In the genomic region with DNA sequence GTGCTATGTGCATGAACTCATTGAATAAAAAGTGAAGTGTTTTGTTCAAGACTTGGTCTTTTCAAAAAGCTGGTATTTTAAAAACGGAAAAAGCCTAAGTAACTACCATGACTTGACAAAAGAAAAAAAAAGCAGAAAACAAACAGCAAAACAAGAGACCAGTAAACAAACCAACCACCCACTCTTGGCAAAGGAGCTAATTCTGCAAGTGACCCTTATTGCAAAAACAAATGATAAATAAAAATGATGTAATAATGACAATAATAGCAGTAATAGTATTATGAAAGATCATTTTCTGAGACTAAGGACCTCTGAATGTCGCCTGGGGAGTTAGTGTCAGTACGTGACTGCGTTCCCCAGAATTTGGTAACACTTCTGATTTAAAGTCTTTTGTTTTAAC, we compare ENCODE assay signal across 8 mouse cellular contexts. TPM values are rescaled to one million over a fixed set of nuclear protein-coding genes. Genes with fewer than 3 reads are reported as not detected.
DNase-seq lines count a peak whose midpoint lies in the region; ATAC-seq and TF ChIP-seq lines count a peak whose summit lies in the region.

No protein-coding gene starts in this region.

- H3K36me3 ChIP-seq in C2C12 (ENCODE audit: control insufficient read depth, insufficient read depth), result peaks cover 23% of the 10 kb centered on the region
- H3K36me3 ChIP-seq in forebrain, embryonic 14.5 days (ENCODE audit: control insufficient read depth, insufficient read depth, low read length), result 0 out of 2 replicates have a peak, but pooled peaks cover 1% of the 10 kb centered on the region
- H3K36me3 ChIP-seq in liver, embryonic 12.5 days, result peaks cover 8% of the 10 kb centered on the region
- no peaks in the 10 kb centered on the region for H3K36me3 ChIP-seq in stomach, embryonic 16.5 days (ENCODE audit: control insufficient read depth, insufficient read depth, low read length)

- H3K4me2 ChIP-seq in forebrain, embryonic 14.5 days (ENCODE audit: low read length), result peak overlapping the region; percentile 45
- peak overlapping the region; percentile 87 for H3K4me2 ChIP-seq in liver, embryonic 12.5 days
- peak overlapping the region; percentile 65 for H3K4me2 ChIP-seq in stomach, embryonic 16.5 days (ENCODE audit: low read depth, low read length)

- H3ac ChIP-seq in C2C12 (ENCODE audit: control insufficient read depth, insufficient read length, low read depth), result no peak overlapping the region

- peak overlapping the region; percentile 97 for H3K27ac ChIP-seq in forebrain, embryonic 14.5 days (ENCODE audit: low read depth, low read length)
- peak overlapping the region; percentile 78 for H3K27ac ChIP-seq in liver, embryonic 12.5 days
- H3K27ac ChIP-seq in stomach, embryonic 16.5 days (ENCODE audit: low read length), result peak overlapping the region; percentile 97

- WGBS in forebrain, embryonic 14.5 days, result 3% methylated on average over 4 of the region's 4 CpGs
- WGBS in liver, embryonic 12.5 days (ENCODE audit: insufficient replicate concordance), result 15% methylated on average over 4 of the region's 4 CpGs
- 11% methylated on average over 4 of the region's 4 CpGs for WGBS in stomach, embryonic 16.5 days

- H3K79me3 ChIP-seq in C2C12 (ENCODE audit: low read depth), result peaks cover 29% of the 10 kb centered on the region

- no peaks in the 10 kb centered on the region for H3K27me3 ChIP-seq in C2C12 (ENCODE audit: control insufficient read depth, insufficient read depth, insufficient read length)
- H3K27me3 ChIP-seq in forebrain, embryonic 14.5 days (replicated peaks; ENCODE audit: control insufficient read depth, insufficient read depth, low read length), result no peaks in the 10 kb centered on the region
- H3K27me3 ChIP-seq in liver, embryonic 12.5 days (replicated peaks), result no peaks in the 10 kb centered on the region
- H3K27me3 ChIP-seq in stomach, embryonic 16.5 days (ENCODE audit: control insufficient read depth, insufficient read depth, low read length), result no peaks in the 10 kb centered on the region

- H3K4me3 ChIP-seq in C2C12 (ENCODE audit: insufficient read depth, poor library complexity, severe bottlenecking), result peak overlapping the region; percentile 3
- H3K4me3 ChIP-seq in forebrain, embryonic 14.5 days (ENCODE audit: low read depth, low read length), result peak overlapping the region; percentile 99
- H3K4me3 ChIP-seq in liver, embryonic 12.5 days, result peak overlapping the region; percentile 98
- peak overlapping the region; percentile 99 for H3K4me3 ChIP-seq in stomach, embryonic 16.5 days (replicated peaks; ENCODE audit: low read length)

- H3K79me2 ChIP-seq in C2C12 (ENCODE audit: control insufficient read depth, insufficient read depth), result peaks cover 44% of the 10 kb centered on the region

- peak; percentile 21 for ATAC-seq in forebrain, embryonic 14.5 days
- no peak for ATAC-seq in liver, embryonic 12.5 days
- no peak for ATAC-seq in stomach, embryonic 16.5 days (ENCODE audit: insufficient read depth, low FRiP score)

- peak overlapping the region; percentile 97 for H3K9ac ChIP-seq in forebrain, embryonic 14.5 days (ENCODE audit: low read length)
- H3K9ac ChIP-seq in liver, embryonic 12.5 days, result peak overlapping the region; percentile 99
- peak overlapping the region; percentile 100 for H3K9ac ChIP-seq in stomach, embryonic 16.5 days (ENCODE audit: low read length)

- DNase-seq in cerebellum, postnatal 10 days, result peak; percentile 10 to 50
- DNase-seq in cerebellum, postnatal 14 days, result no peak
- peak; percentile 58 for DNase-seq in forebrain, embryonic 14.5 days (ENCODE audit: low spot score)
- no peak for DNase-seq in thymus, adult 18-20 months
- DNase-seq in layer of hippocampus, adult 9-10 months (ENCODE audit: low spot score), result no peak

- H3K4me1 ChIP-seq in forebrain, embryonic 14.5 days (ENCODE audit: control insufficient read depth, insufficient read depth, low read length), result peaks cover 9% of the 10 kb centered on the region
- H3K4me1 ChIP-seq in liver, embryonic 12.5 days, result peaks cover 4% of the 10 kb centered on the region; the same call in 1 of the 2 replicates
- H3K4me1 ChIP-seq in stomach, embryonic 16.5 days (ENCODE audit: control insufficient read depth, insufficient read depth, low read length), result no peaks in the 10 kb centered on the region

- TF ChIP-seq CTCF in C2C12 (IDR thresholded peaks at IDR 0.05; ENCODE audit: control insufficient read depth, insufficient read depth, insufficient read length), result no peak

- no peaks in the 10 kb centered on the region for H3K9me3 ChIP-seq in forebrain, embryonic 14.5 days (replicated peaks; ENCODE audit: control insufficient read depth, low read length)
- H3K9me3 ChIP-seq in liver, embryonic 12.5 days (replicated peaks), result no peaks in the 10 kb centered on the region
- no peaks in the 10 kb centered on the region for H3K9me3 ChIP-seq in stomach, embryonic 16.5 days (replicated peaks; ENCODE audit: control insufficient read depth, low read length)

TF ChIP-seq in C2C12, 6 proteins besides CTCF, POLR2A, EP300 and RAD21:
- no peak for TF ChIP-seq FOSL1 (IDR thresholded peaks at IDR 0.05; ENCODE audit: insufficient read depth, low read length, poor library complexity, severe bottlenecking)
- no peak for TF ChIP-seq MAX (IDR thresholded peaks at IDR 0.05)
- TF ChIP-seq USF1 (IDR thresholded peaks at IDR 0.05; ENCODE audit: low read depth), result no peak
- no peak for TF ChIP-seq CEBPB (IDR thresholded peaks at IDR 0.05; ENCODE audit: low read depth)
- TF ChIP-seq MYOG (IDR thresholded peaks at IDR 0.05; ENCODE audit: control insufficient read depth, extremely low read depth, insufficient read length), result no peak
- TF ChIP-seq MYOD1 (IDR thresholded peaks at IDR 0.05; ENCODE audit: control insufficient read depth, insufficient read length, low read depth), result no peak

RNA-seq across cellular contexts. Expression of a gene that starts 0.5 kb away (rescaled TPM):
- polyA plus RNA-seq in C2C12 (2012; fragmentation: generic; extraction: Trizol), result 17.0 TPM
- 32.9 and 34.8 TPM in 2 replicates for polyA plus RNA-seq in forebrain, embryonic 14.5 days (2014; fragmentation: Nextera tagmentation; extraction: Ambion mirVana)
- polyA plus RNA-seq in liver, embryonic 12.5 days (2016; fragmentation: Nextera tagmentation; extraction: Ambion mirVana), result 33.5 and 34.6 TPM in 2 replicates
- polyA plus RNA-seq in stomach, embryonic 16.5 days (2015; fragmentation: Nextera tagmentation; extraction: Ambion mirVana), result 12.5 and 17.4 TPM in 2 replicates

RNA-seq across cellular contexts. Expression of a gene that starts 15.0 kb away (rescaled TPM):
- polyA plus RNA-seq in C2C12 (2012; fragmentation: generic; extraction: Trizol), result 82.0 TPM
- 117 and 121 TPM in 2 replicates for polyA plus RNA-seq in forebrain, embryonic 14.5 days (2014; fragmentation: Nextera tagmentation; extraction: Ambion mirVana)
- polyA plus RNA-seq in liver, embryonic 12.5 days (2016; fragmentation: Nextera tagmentation; extraction: Ambion mirVana), result 60.2 and 66.9 TPM in 2 replicates
- polyA plus RNA-seq in stomach, embryonic 16.5 days (2015; fragmentation: Nextera tagmentation; extraction: Ambion mirVana), result 93.4 and 104 TPM in 2 replicates

RNA-seq across cellular contexts. Expression of a gene that starts 15.7 kb away (rescaled TPM):
- polyA plus RNA-seq in C2C12 (2012; fragmentation: generic; extraction: Trizol), result 0.25 TPM
- polyA plus RNA-seq in forebrain, embryonic 14.5 days (2014; fragmentation: Nextera tagmentation; extraction: Ambion mirVana), result 1.8 and 2.0 TPM in 2 replicates
- 0.26 and 0.41 TPM in 2 replicates for polyA plus RNA-seq in liver, embryonic 12.5 days (2016; fragmentation: Nextera tagmentation; extraction: Ambion mirVana)
- polyA plus RNA-seq in stomach, embryonic 16.5 days (2015; fragmentation: Nextera tagmentation; extraction: Ambion mirVana), result 1.1 and 1.2 TPM in 2 replicates

RNA-seq across cellular contexts. Expression of a gene that starts 33.7 kb away (rescaled TPM):
- 6.1 TPM for polyA plus RNA-seq in C2C12 (2012; fragmentation: generic; extraction: Trizol)
- 34.5 and 38.3 TPM in 2 replicates for polyA plus RNA-seq in forebrain, embryonic 14.5 days (2014; fragmentation: Nextera tagmentation; extraction: Ambion mirVana)
- polyA plus RNA-seq in liver, embryonic 12.5 days (2016; fragmentation: Nextera tagmentation; extraction: Ambion mirVana), result 14.0 and 15.7 TPM in 2 replicates
- polyA plus RNA-seq in stomach, embryonic 16.5 days (2015; fragmentation: Nextera tagmentation; extraction: Ambion mirVana), result 32.9 and 34.1 TPM in 2 replicates

RNA-seq across cellular contexts. Expression of a gene that starts 34.4 kb away (rescaled TPM):
- polyA plus RNA-seq in C2C12 (2012; fragmentation: generic; extraction: Trizol), result 0.01 TPM
- 17.9 and 25.1 TPM in 2 replicates for polyA plus RNA-seq in forebrain, embryonic 14.5 days (2014; fragmentation: Nextera tagmentation; extraction: Ambion mirVana)
- polyA plus RNA-seq in liver, embryonic 12.5 days (2016; fragmentation: Nextera tagmentation; extraction: Ambion mirVana), result 0.71 and 1.1 TPM in 2 replicates
- 4.3 and 4.7 TPM in 2 replicates for polyA plus RNA-seq in stomach, embryonic 16.5 days (2015; fragmentation: Nextera tagmentation; extraction: Ambion mirVana)

Comparison
In these comparisons a context has a peak if more than half of its experiments do, and no peak if none do; other contexts are left out.
1. DNase-seq: peak in cerebellum, postnatal 10 days (2 of 2) and forebrain, embryonic 14.5 days (single experiment); none in cerebellum, postnatal 14 days (0 of 2), thymus, adult 18-20 months (0 of 2) and layer of hippocampus, adult 9-10 months (single experiment).
2. H3K4me3 ChIP-seq: peak in every context shown above with its lines; median percentile 99 in forebrain, embryonic 14.5 days; 99 in stomach, embryonic 16.5 days; 98 in liver, embryonic 12.5 days; 3 in C2C12.
3. Peak in every context shown above with its lines, with median percentiles within 50 percentile points of each other: H3K27ac ChIP-seq, H3K4me2 ChIP-seq and H3K9ac ChIP-seq.